Mouse (Mus musculus) midbrain, embryonic 15.5 days (tissue): ENCODE measurements around the gene Tjp1. TPM values are rescaled to one million over a fixed set of nuclear protein-coding genes. Genes with fewer than 3 reads are reported as not detected.

Source experiments
- ATAC-seq: fragments of 200-750 bp; cut with Nextera tagmentation; replicated peaks from 2 replicates; pipeline ENCODE4 v1.8.0; 2017; ENCODE audit warnings: moderate TSS enrichment
- H3K27ac ChIP-seq: fragments of 300-500 bp; sonication (generic); 2 replicates; pipeline ENCODE4 v1.5.1; 2015; ENCODE audit warnings: mild to moderate bottlenecking, inconsistent platforms
- H3K27me3 ChIP-seq: fragments of 300-500 bp; sonication (generic); replicated peaks from 2 replicates; pipeline ENCODE4 v1.6.1; 2015; ENCODE audit warnings: inconsistent platforms
- H3K36me3 ChIP-seq: fragments of 300-500 bp; sonication (generic); replicated peaks from 2 replicates; pipeline ENCODE4 v1.6.1; 2015; ENCODE audit warnings: inconsistent platforms
- H3K4me1 ChIP-seq: fragments of 300-500 bp; sonication (generic); 2 replicates; pipeline ENCODE4 v1.6.1; 2015; ENCODE audit warnings: inconsistent platforms
- H3K4me2 ChIP-seq: fragments of 300-500 bp; sonication (generic); 2 replicates; pipeline ENCODE4 v1.6.1; 2015; ENCODE audit warnings: inconsistent platforms, mild to moderate bottlenecking, moderate library complexity
- H3K4me3 ChIP-seq: fragments of 300-500 bp; sonication (generic); 2 replicates; pipeline ENCODE4 v1.5.1; 2015; ENCODE audit warnings: mild to moderate bottlenecking, inconsistent platforms
- H3K9ac ChIP-seq: fragments of 300-500 bp; sonication (generic); 2 replicates; pipeline ENCODE4 v1.6.1; 2015; ENCODE audit warnings: mild to moderate bottlenecking, inconsistent platforms
- H3K9me3 ChIP-seq: fragments of 300-500 bp; sonication (generic); 2 replicates; pipeline ENCODE4 v1.6.1; 2016; ENCODE audit warnings: inconsistent platforms
- WGBS: fragments of 180-500 bp; shearing (Covaris S2); methylation state at CpG from one replicate; pipeline ENCODE4 v1.1.7; 2015; ENCODE audit warnings: mixed read lengths; 5-methylcytosine and 5-hydroxymethylcytosine counted together
- polyA plus RNA-seq: library from polyadenylated mRNA; unstranded; fragments of >200 nt; fragmentation: Nextera tagmentation; extraction: Ambion mirVana; gene quantifications from 2 replicates; pipeline ENCODE4 v1.2.1, GENCODE M21; 2015

Tjp1 gene
- polyA plus RNA-seq, 1 experiment from 2014 or later, result 33.9 TPM

GRCm38 (mm10) chr7:65482216-65482615 is 45.4 kb downstream of the Tjp1 start:
- Histone ChIP-seq H3K4me3 (no peak overlapping the region), H3K9me3 (no peaks in the 10 kb centered on the region), H3K27ac (no peak overlapping the region), H3K4me1 (0 out of 2 replicates have a peak, but pooled peaks cover 4% of the 10 kb centered on the region), H3K4me2 (no peak overlapping the region), H3K9ac (no peak overlapping the region), H3K36me3 (no peaks in the 10 kb centered on the region), H3K27me3 (no peaks in the 10 kb centered on the region)
- WGBS, result 76% methylated on average over 2 of the region's 2 CpGs
- ATAC-seq, result no peak

- WGBS, result 68% methylated on average over 3 of the region's 3 CpGs
- Histone ChIP-seq H3K4me3 (no peak overlapping the region), H3K9me3 (no peaks in the 10 kb centered on the region), H3K4me2 (no peak overlapping the region), H3K4me1 (no peaks in the 10 kb centered on the region), H3K27ac (no peak overlapping the region), H3K9ac (no peak overlapping the region), H3K36me3 (no peaks in the 10 kb centered on the region), H3K27me3 (no peaks in the 10 kb centered on the region)
- no peak for ATAC-seq
Observed at GRCm38 (mm10) chr7:65472048-65472447, 55.5 kb downstream of the Tjp1 start.

GRCm38 (mm10) chr7:65471406-65471805 is 56.2 kb downstream of the Tjp1 start:
- no peaks in the 10 kb centered on the region for H3K27me3 ChIP-seq
- no peaks in the 10 kb centered on the region for H3K36me3 ChIP-seq
- no peaks in the 10 kb centered on the region for H3K9me3 ChIP-seq
- H3K27ac ChIP-seq, result no peak overlapping the region
- ATAC-seq, result no peak
- H3K9ac ChIP-seq, result no peak overlapping the region
- H3K4me1 ChIP-seq, result no peaks in the 10 kb centered on the region
- no peak overlapping the region for H3K4me2 ChIP-seq
- H3K4me3 ChIP-seq, result no peak overlapping the region
- 84% methylated on average over 6 of the region's 6 CpGs for WGBS

GRCm38 (mm10) chr7:65470214-65470613 is 57.4 kb downstream of the Tjp1 start:
- no peak for ATAC-seq
- 36% methylated on average over 8 of the region's 8 CpGs for WGBS
- no peaks in the 10 kb centered on the region for H3K4me1 ChIP-seq
- no peaks in the 10 kb centered on the region for H3K27me3 ChIP-seq
- no peak overlapping the region for H3K9ac ChIP-seq
- no peak overlapping the region for H3K4me2 ChIP-seq
- H3K4me3 ChIP-seq, result no peak overlapping the region
- no peaks in the 10 kb centered on the region for H3K9me3 ChIP-seq
- H3K36me3 ChIP-seq, result no peaks in the 10 kb centered on the region
- no peak overlapping the region for H3K27ac ChIP-seq

GRCm38 (mm10) chr7:65469666-65470065 is 57.9 kb downstream of the Tjp1 start:
- Histone ChIP-seq H3K9me3 (no peaks in the 10 kb centered on the region), H3K9ac (no peak overlapping the region), H3K4me1 (no peaks in the 10 kb centered on the region), H3K27me3 (no peaks in the 10 kb centered on the region), H3K27ac (no peak overlapping the region), H3K36me3 (no peaks in the 10 kb centered on the region), H3K4me2 (no peak overlapping the region), H3K4me3 (no peak overlapping the region)
- WGBS, result 36% methylated on average over 6 of the region's 6 CpGs
- ATAC-seq, result no peak

- WGBS, result 85% methylated on average over 8 of the region's 8 CpGs
- no peaks in the 10 kb centered on the region for H3K27me3 ChIP-seq
- H3K4me3 ChIP-seq, result no peak overlapping the region
Observed at GRCm38 (mm10) chr7:65468191-65468590, 59.4 kb downstream of the Tjp1 start.

GRCm38 (mm10) chr7:65467306-65468021 is 60.1 kb downstream of the Tjp1 start:
- WGBS, result 85% methylated on average over 4 of the region's 4 CpGs
- Histone ChIP-seq H3K27ac (no peak overlapping the region), H3K27me3 (no peaks in the 10 kb centered on the region), H3K4me3 (no peak overlapping the region), H3K9me3 (no peaks in the 10 kb centered on the region), H3K36me3 (no peaks in the 10 kb centered on the region), H3K9ac (no peak overlapping the region), H3K4me2 (no peak overlapping the region), H3K4me1 (no peaks in the 10 kb centered on the region)
- no peak for ATAC-seq

More at GRCm38 (mm10) chr7:65468191-65468590, 59.4 kb downstream of the Tjp1 start:
- Histone ChIP-seq H3K36me3 (no peaks in the 10 kb centered on the region), H3K9me3 (no peaks in the 10 kb centered on the region), H3K4me1 (no peaks in the 10 kb centered on the region), H3K27ac (no peak overlapping the region), H3K4me2 (no peak overlapping the region), H3K9ac (no peak overlapping the region)
- no peak for ATAC-seq

- H3K4me3 ChIP-seq, result no peak overlapping the region
- H3K27me3 ChIP-seq, result no peaks in the 10 kb centered on the region
- H3K27ac ChIP-seq, result no peak overlapping the region
- no peaks in the 10 kb centered on the region for H3K9me3 ChIP-seq
- no peaks in the 10 kb centered on the region for H3K36me3 ChIP-seq
- 54% methylated on average over 11 of the region's 11 CpGs for WGBS
- H3K4me2 ChIP-seq, result no peak overlapping the region
- no peak overlapping the region for H3K9ac ChIP-seq
- ATAC-seq, result no peak
- no peaks in the 10 kb centered on the region for H3K4me1 ChIP-seq
Observed at GRCm38 (mm10) chr7:65466137-65466536, 61.4 kb downstream of the Tjp1 start.

- no peak overlapping the region for H3K4me3 ChIP-seq
- no peaks in the 10 kb centered on the region for H3K9me3 ChIP-seq
- H3K27ac ChIP-seq, result no peak overlapping the region
- no peak overlapping the region for H3K4me2 ChIP-seq
- H3K36me3 ChIP-seq, result no peaks in the 10 kb centered on the region
- WGBS, result 85% methylated on average over 3 of the region's 3 CpGs
- no peak overlapping the region for H3K9ac ChIP-seq
- no peaks in the 10 kb centered on the region for H3K27me3 ChIP-seq
- H3K4me1 ChIP-seq, result no peaks in the 10 kb centered on the region
- no peak for ATAC-seq
Observed at GRCm38 (mm10) chr7:65464518-65465037, 63.0 kb downstream of the Tjp1 start.

GRCm38 (mm10) chr7:65463438-65463837 is 64.1 kb downstream of the Tjp1 start:
- WGBS, result 84% methylated on average over 4 of the region's 4 CpGs
- no peak for ATAC-seq
- Histone ChIP-seq H3K9me3 (no peaks in the 10 kb centered on the region), H3K4me1 (no peaks in the 10 kb centered on the region), H3K36me3 (no peaks in the 10 kb centered on the region), H3K9ac (no peak overlapping the region), H3K27ac (no peak overlapping the region), H3K4me3 (no peak overlapping the region), H3K27me3 (no peaks in the 10 kb centered on the region), H3K4me2 (no peak overlapping the region)

- H3K9ac ChIP-seq, result no peak overlapping the region
- no peak overlapping the region for H3K4me3 ChIP-seq
- no peaks in the 10 kb centered on the region for H3K27me3 ChIP-seq
- 92% methylated on average over 1 of the region's 1 CpGs for WGBS
- no peak overlapping the region for H3K4me2 ChIP-seq
- H3K9me3 ChIP-seq, result no peaks in the 10 kb centered on the region
- H3K36me3 ChIP-seq, result no peaks in the 10 kb centered on the region
- no peak for ATAC-seq
- H3K27ac ChIP-seq, result no peak overlapping the region
- H3K4me1 ChIP-seq, result no peaks in the 10 kb centered on the region
Observed at GRCm38 (mm10) chr7:65461412-65461811, 66.2 kb downstream of the Tjp1 start.

GRCm38 (mm10) chr7:65460196-65460595 is 67.4 kb downstream of the Tjp1 start:
- Histone ChIP-seq H3K9ac (no peak overlapping the region), H3K36me3 (no peaks in the 10 kb centered on the region), H3K4me2 (no peak overlapping the region), H3K4me3 (no peak overlapping the region), H3K9me3 (no peaks in the 10 kb centered on the region), H3K27ac (no peak overlapping the region), H3K27me3 (no peaks in the 10 kb centered on the region), H3K4me1 (no peaks in the 10 kb centered on the region)
- 88% methylated on average over 3 of the region's 3 CpGs for WGBS
- no peak for ATAC-seq

- 72% methylated on average over 2 of the region's 2 CpGs for WGBS
- no peak overlapping the region for H3K27ac ChIP-seq
- H3K9ac ChIP-seq, result no peak overlapping the region
- H3K4me1 ChIP-seq, result no peaks in the 10 kb centered on the region
- no peak overlapping the region for H3K4me3 ChIP-seq
- H3K9me3 ChIP-seq, result no peaks in the 10 kb centered on the region
- H3K4me2 ChIP-seq, result no peak overlapping the region
- no peaks in the 10 kb centered on the region for H3K27me3 ChIP-seq
- no peak for ATAC-seq
- H3K36me3 ChIP-seq, result no peaks in the 10 kb centered on the region
Observed at GRCm38 (mm10) chr7:65456031-65456430, 71.5 kb downstream of the Tjp1 start.
